ENCODE assay signal across 8 mouse cellular contexts in genomic region chr7:111122531-111123130, GRCm38 (mm10). TPM values are rescaled to one million over a fixed set of nuclear protein-coding genes. Genes with fewer than 3 reads are reported as not detected.
DNase-seq lines count a peak whose midpoint lies in the region; ATAC-seq lines count a peak whose summit lies in the region.

No protein-coding gene starts in this region.

- peak overlapping the region; percentile 94 for H3K9ac ChIP-seq in lung, embryonic 16.5 days (ENCODE audit: low read length)

- peak; percentile 99 to 100 for ATAC-seq in hematopoietic stem cell, adult 5-6 weeks (replicated peaks in 1 of 2; ENCODE audit: insufficient read depth in 1 of 2, low FRiP score in 2 of 2, low TSS enrichment in 1 of 2, low read depth in 1 of 2, poor library complexity in 2 of 2, severe bottlenecking in 2 of 2)
- ATAC-seq in lung, embryonic 16.5 days (ENCODE audit: low read depth), result peak; percentile 100

- peak overlapping the region; percentile 89 for H3K4me2 ChIP-seq in lung, embryonic 16.5 days (ENCODE audit: low read depth, low read length)

- no peaks in the 10 kb centered on the region for H3K27me3 ChIP-seq in lung, embryonic 16.5 days (ENCODE audit: control insufficient read depth, insufficient read depth, low read depth, low read length)

- peaks cover 5% of the 10 kb centered on the region for H3K4me1 ChIP-seq in lung, embryonic 16.5 days (replicated peaks; ENCODE audit: control insufficient read depth, insufficient read depth, low read length)

- peaks cover 4% of the 10 kb centered on the region; the same call in 1 of the 2 replicates for H3K36me3 ChIP-seq in lung, embryonic 16.5 days (ENCODE audit: control insufficient read depth, insufficient read depth, low read length)

- no peaks in the 10 kb centered on the region for H3K9me3 ChIP-seq in lung, embryonic 16.5 days (ENCODE audit: control insufficient read depth, low read length)

- H3K27ac ChIP-seq in lung, embryonic 16.5 days (ENCODE audit: low read length), result peak overlapping the region; percentile 98

- H3K4me3 ChIP-seq in lung, embryonic 16.5 days (ENCODE audit: low read length), result peak overlapping the region; percentile 81

- WGBS in lung, embryonic 16.5 days, result under 1% methylated on average over 44 of the region's 44 CpGs

- DNase-seq in MEL-GATA-1-ER (ENCODE audit: extremely low read depth, low read depth), result peak; percentile 91
- DNase-seq in cerebellum, adult 8-10 months, result peak; percentile 98
- DNase-seq in forelimb bud, embryonic 11.5 days (ENCODE audit: low read depth, low spot score), result peak; percentile 98
- DNase-seq in layer of hippocampus, adult 9-10 months (ENCODE audit: low spot score), result peak; percentile 93
- DNase-seq in ovary, postnatal 10 days (ENCODE audit: low spot score), result peak; percentile 91
- DNase-seq in thymus, postnatal 10 days (ENCODE audit: low spot score in 2 of 2), result peak; percentile 94

RNA-seq across cellular contexts. Expression of gene Eif4g2, which starts 39.8 kb away (rescaled TPM):
- 972 and 1,008 TPM in 2 replicates for total RNA-seq in hematopoietic stem cell, adult 5-6 weeks (2017)
- 754 and 831 TPM in 2 replicates for polyA plus RNA-seq in lung, embryonic 16.5 days (2015; fragmentation: Nextera tagmentation; extraction: Ambion mirVana)

Comparison
In these comparisons a context has a peak if more than half of its experiments do, and no peak if none do; other contexts are left out.
1. Peak in every context shown above with its lines: DNase-seq, ATAC-seq, H3K4me3 ChIP-seq and H3K27ac ChIP-seq.